Mouse (Mus musculus): ENCODE results near the gene Hcn3. TPM values are rescaled to one million over a fixed set of nuclear protein-coding genes. Genes with fewer than 3 reads are reported as not detected.

Hcn3 gene
- 15.9 and 18.1 TPM in 2 replicates for polyA plus RNA-seq (2012; rRNA removed)

DNA sequence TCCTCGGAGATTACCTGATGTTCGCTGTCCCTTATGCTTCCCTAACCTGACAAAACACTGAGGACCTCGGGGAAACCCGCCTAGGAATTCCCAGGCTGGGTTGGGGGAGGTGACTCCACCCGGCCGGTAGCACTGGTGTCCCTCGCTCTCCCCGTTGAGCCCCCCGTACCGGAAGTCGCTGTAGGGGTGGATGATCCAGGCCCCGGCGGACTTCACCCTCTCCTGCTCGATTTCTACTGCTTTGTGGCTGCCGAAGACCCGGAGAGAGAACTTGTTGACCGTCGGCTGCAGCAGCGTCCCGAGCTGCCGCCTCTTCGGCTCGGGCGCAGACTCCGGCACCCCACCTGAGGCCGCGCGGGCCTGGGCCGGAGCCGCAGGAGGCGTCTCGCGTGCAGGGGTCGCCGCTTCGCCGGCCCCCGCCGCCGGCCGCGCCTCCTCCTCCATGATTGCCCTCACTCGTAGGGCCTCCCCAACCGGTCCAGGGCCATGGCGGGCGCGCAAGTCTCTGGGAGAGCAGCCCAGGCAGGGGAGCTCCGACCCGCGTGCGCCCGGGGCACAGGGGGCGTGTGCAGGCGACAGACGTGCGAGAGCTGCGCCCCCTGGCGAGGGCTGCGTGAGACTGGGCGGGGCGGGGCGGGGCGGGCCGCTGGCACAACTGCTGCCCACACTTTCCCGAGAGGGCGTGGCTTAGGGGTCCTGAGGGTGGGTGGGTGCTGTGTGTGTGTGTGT lies at the start of gene Hcn3:
Hcn3 (minus strand) TSS at position 581 of the 729 bp plus-strand sequence.
- Histone ChIP-seq H3K27me3 (ENCODE audit: control insufficient read depth, insufficient read depth, low read length) (no peaks in the 10 kb centered on the region; the same call in 1 of the 2 replicates), H3K36me3 (ENCODE audit: control insufficient read depth, insufficient read depth, low read length) (no peaks in the 10 kb centered on the region), H3K4me1 (replicated peaks; ENCODE audit: control insufficient read depth, insufficient read depth, low read length) (peaks cover 20% of the 10 kb centered on the region), H3K27ac (ENCODE audit: control insufficient read depth, insufficient read depth, low read length) (no peak within 1 kb of the TSS), H3K4me3 (ENCODE audit: control insufficient read depth, insufficient read depth, low read length) (peak within 1 kb of the TSS; percentile 54)
- WGBS, result under 1% methylated on average over 65 of the region's 66 CpGs
- TF ChIP-seq CTCF (IDR thresholded peaks at IDR 0.05; ENCODE audit: borderline replicate concordance, control insufficient read depth, extremely low read depth, insufficient read depth, low read length, poor library complexity) (peak; percentile 86; the same call in 1 of the 2 replicates), POLR2A (IDR thresholded peaks at IDR 0.05; ENCODE audit: control insufficient read depth, extremely low read depth, insufficient read depth, low read length, poor library complexity) (no peak)
- DNase-seq, result peak; percentile 82

DNA sequence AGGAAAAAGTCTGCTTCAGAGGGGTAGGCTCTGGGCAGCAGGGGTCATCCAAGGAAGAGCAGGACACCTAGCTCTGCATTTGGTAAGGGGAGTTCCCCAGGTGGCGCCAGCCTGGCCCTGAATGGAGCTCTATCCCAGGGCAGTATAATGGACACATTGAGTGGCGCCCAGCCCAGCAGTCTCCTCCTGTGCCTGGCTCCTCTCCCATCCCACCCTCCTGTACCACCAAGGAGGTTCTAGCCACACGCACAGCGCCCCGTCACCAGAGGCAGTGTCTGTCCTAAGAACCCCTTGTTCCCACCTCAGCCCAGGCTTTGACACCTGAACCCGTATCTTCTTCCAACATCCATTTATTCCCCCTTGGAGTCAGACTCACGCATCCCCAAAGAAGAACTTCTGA lies 49.7 kb upstream of the Hcn3 start:
- 94% methylated on average over 7 of the region's 7 CpGs for WGBS
- H3K36me3 ChIP-seq (ENCODE audit: control insufficient read depth, insufficient read depth, low read length), result peaks cover 46% of the 10 kb centered on the region

GRCm38 (mm10) chr3:89208736-89209135 lies 48.7 kb upstream of the Hcn3 start:
- peaks cover 47% of the 10 kb centered on the region for H3K36me3 ChIP-seq (ENCODE audit: control insufficient read depth, insufficient read depth, low read length)
- H3K4me1 ChIP-seq (replicated peaks; ENCODE audit: control insufficient read depth, insufficient read depth, low read length), result no peaks in the 10 kb centered on the region; the same call in 1 of the 2 replicates
- no peaks in the 10 kb centered on the region for H3K27me3 ChIP-seq (ENCODE audit: control insufficient read depth, insufficient read depth, low read length)
- 91% methylated on average over 6 of the region's 6 CpGs for WGBS
- H3K4me3 ChIP-seq (ENCODE audit: control insufficient read depth, insufficient read depth, low read length), result no peak overlapping the region
- H3K27ac ChIP-seq (ENCODE audit: control insufficient read depth, insufficient read depth, low read length), result no peak overlapping the region
- no peak for DNase-seq
- no peak for TF ChIP-seq POLR2A (IDR thresholded peaks at IDR 0.05; ENCODE audit: control insufficient read depth, extremely low read depth, insufficient read depth, low read length, poor library complexity)
- no peak for TF ChIP-seq CTCF (IDR thresholded peaks at IDR 0.05; ENCODE audit: borderline replicate concordance, control insufficient read depth, extremely low read depth, insufficient read depth, low read length, poor library complexity)

More for the DNA sequence above, 49.7 kb upstream of the Hcn3 start:
- Histone ChIP-seq H3K27ac (ENCODE audit: control insufficient read depth, insufficient read depth, low read length) (no peak overlapping the region), H3K27me3 (ENCODE audit: control insufficient read depth, insufficient read depth, low read length) (no peaks in the 10 kb centered on the region), H3K4me3 (ENCODE audit: control insufficient read depth, insufficient read depth, low read length) (no peak overlapping the region), H3K4me1 (replicated peaks; ENCODE audit: control insufficient read depth, insufficient read depth, low read length) (peaks cover 3% of the 10 kb centered on the region)
- TF ChIP-seq POLR2A (IDR thresholded peaks at IDR 0.05; ENCODE audit: control insufficient read depth, extremely low read depth, insufficient read depth, low read length, poor library complexity) (no peak), CTCF (IDR thresholded peaks at IDR 0.05; ENCODE audit: borderline replicate concordance, control insufficient read depth, extremely low read depth, insufficient read depth, low read length, poor library complexity) (no peak)
- DNase-seq, result no peak

DNA sequence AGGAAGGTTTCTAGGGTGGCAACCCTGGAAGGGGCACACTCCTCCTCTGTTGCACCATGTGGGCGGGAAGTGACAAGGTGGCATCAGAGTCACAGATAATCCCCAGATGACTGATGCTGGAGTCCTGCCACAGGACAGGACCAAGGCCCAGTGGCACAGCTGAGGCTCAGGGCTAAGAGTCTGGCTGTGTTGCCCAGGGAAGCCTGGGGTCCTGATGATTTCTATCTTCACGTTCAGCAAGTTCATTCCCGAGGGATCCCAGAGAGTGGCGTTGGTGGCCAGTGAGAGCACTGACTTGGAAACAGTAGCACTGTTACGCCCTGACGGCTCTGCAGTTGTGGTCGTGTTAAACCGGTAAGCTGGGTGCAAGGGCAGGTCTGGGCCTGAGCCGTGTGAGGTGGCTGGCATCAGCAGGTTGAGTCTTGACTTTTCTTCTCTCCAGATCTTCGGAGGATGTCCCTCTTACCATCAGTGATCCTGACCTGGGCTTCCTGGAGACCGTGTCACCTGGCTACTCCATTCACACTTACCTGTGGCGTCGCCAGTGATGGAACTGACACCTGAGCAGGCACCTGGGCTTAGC lies 48.2 kb upstream of the Hcn3 start:
- Histone ChIP-seq H3K36me3 (ENCODE audit: control insufficient read depth, insufficient read depth, low read length) (peaks cover 47% of the 10 kb centered on the region), H3K27me3 (ENCODE audit: control insufficient read depth, insufficient read depth, low read length) (no peaks in the 10 kb centered on the region), H3K27ac (ENCODE audit: control insufficient read depth, insufficient read depth, low read length) (no peak overlapping the region), H3K4me1 (replicated peaks; ENCODE audit: control insufficient read depth, insufficient read depth, low read length) (peaks cover 3% of the 10 kb centered on the region), H3K4me3 (ENCODE audit: control insufficient read depth, insufficient read depth, low read length) (no peak overlapping the region)
- 95% methylated on average over 13 of the region's 13 CpGs for WGBS
- no peak for DNase-seq
- TF ChIP-seq CTCF (IDR thresholded peaks at IDR 0.05; ENCODE audit: borderline replicate concordance, control insufficient read depth, extremely low read depth, insufficient read depth, low read length, poor library complexity) (no peak), POLR2A (IDR thresholded peaks at IDR 0.05; ENCODE audit: control insufficient read depth, extremely low read depth, insufficient read depth, low read length, poor library complexity) (no peak)

GRCm38 (mm10) chr3:89206695-89207094 lies 46.7 kb upstream of the Hcn3 start:
- WGBS, result 83% methylated on average over 2 of the region's 2 CpGs
- no peak overlapping the region for H3K4me3 ChIP-seq (ENCODE audit: control insufficient read depth, insufficient read depth, low read length)
- peaks cover 6% of the 10 kb centered on the region for H3K4me1 ChIP-seq (replicated peaks; ENCODE audit: control insufficient read depth, insufficient read depth, low read length)
- no peak overlapping the region for H3K27ac ChIP-seq (ENCODE audit: control insufficient read depth, insufficient read depth, low read length)
- TF ChIP-seq CTCF (IDR thresholded peaks at IDR 0.05; ENCODE audit: borderline replicate concordance, control insufficient read depth, extremely low read depth, insufficient read depth, low read length, poor library complexity) (no peak), POLR2A (IDR thresholded peaks at IDR 0.05; ENCODE audit: control insufficient read depth, extremely low read depth, insufficient read depth, low read length, poor library complexity) (no peak)
- peaks cover 47% of the 10 kb centered on the region for H3K36me3 ChIP-seq (ENCODE audit: control insufficient read depth, insufficient read depth, low read length)
- no peak for DNase-seq
- H3K27me3 ChIP-seq (ENCODE audit: control insufficient read depth, insufficient read depth, low read length), result no peaks in the 10 kb centered on the region

GRCm38 (mm10) chr3:89206079-89206478 lies 46.1 kb upstream of the Hcn3 start:
- Histone ChIP-seq H3K36me3 (ENCODE audit: control insufficient read depth, insufficient read depth, low read length) (peaks cover 47% of the 10 kb centered on the region), H3K27me3 (ENCODE audit: control insufficient read depth, insufficient read depth, low read length) (no peaks in the 10 kb centered on the region), H3K4me3 (ENCODE audit: control insufficient read depth, insufficient read depth, low read length) (no peak overlapping the region), H3K4me1 (replicated peaks; ENCODE audit: control insufficient read depth, insufficient read depth, low read length) (peaks cover 6% of the 10 kb centered on the region), H3K27ac (ENCODE audit: control insufficient read depth, insufficient read depth, low read length) (no peak overlapping the region)
- WGBS, result 97% methylated on average over 7 of the region's 7 CpGs
- no peak for DNase-seq
- TF ChIP-seq POLR2A (IDR thresholded peaks at IDR 0.05; ENCODE audit: control insufficient read depth, extremely low read depth, insufficient read depth, low read length, poor library complexity) (no peak), CTCF (IDR thresholded peaks at IDR 0.05; ENCODE audit: borderline replicate concordance, control insufficient read depth, extremely low read depth, insufficient read depth, low read length, poor library complexity) (no peak)
